Mouse (Mus musculus) liver, embryonic 11.5 days (tissue): ENCODE results near the gene Stk24. TPM values are rescaled to one million over a fixed set of nuclear protein-coding genes. Genes with fewer than 3 reads are reported as not detected.

Experiments used
- ATAC-seq: fragments of 200-750 bp; cut with Nextera tagmentation; replicated peaks from 2 replicates; pipeline ENCODE4 v1.8.0; 2017; ENCODE audit warnings: moderate number of reproducible peaks, mild to moderate bottlenecking, moderate TSS enrichment, moderate library complexity; ENCODE audit not compliant: low FRiP score
- DNase-seq: peaks from one replicate; pipeline ENCODE4 v3.0.0-alpha.2; 2017; ENCODE audit warnings: low spot score
- H3K27ac ChIP-seq: fragments of 300-500 bp; sonication (generic); 2 replicates; pipeline ENCODE4 v1.5.1; 2014; ENCODE audit warnings: mild to moderate bottlenecking, low read depth, low read length, control low read depth
- H3K27me3 ChIP-seq: fragments of 300-500 bp; sonication (generic); replicated peaks from 2 replicates; pipeline ENCODE4 v1.6.1; 2014; ENCODE audit warnings: low read length, mixed read lengths; ENCODE audit not compliant: control insufficient read depth, insufficient read depth
- H3K36me3 ChIP-seq: fragments of 300-500 bp; sonication (generic); 2 replicates; pipeline ENCODE4 v1.6.1; 2014; ENCODE audit warnings: mild to moderate bottlenecking, low read length, moderate library complexity, mixed read lengths; ENCODE audit not compliant: control insufficient read depth, insufficient read depth
- H3K4me1 ChIP-seq: fragments of 300-500 bp; sonication (generic); replicated peaks from 2 replicates; pipeline ENCODE4 v1.6.1; 2014; ENCODE audit warnings: low read length, mixed read lengths; ENCODE audit not compliant: control insufficient read depth, insufficient read depth
- H3K4me2 ChIP-seq: fragments of 300-500 bp; sonication (generic); 2 replicates; pipeline ENCODE4 v1.6.1; 2014; ENCODE audit warnings: mild to moderate bottlenecking, control low read depth, moderate library complexity
- H3K4me3 ChIP-seq: fragments of 300-500 bp; sonication (generic); 2 replicates; pipeline ENCODE4 v1.5.1; 2014; ENCODE audit warnings: low read depth, low read length, control low read depth
- H3K9ac ChIP-seq: fragments of 300-500 bp; sonication (generic); 2 replicates; pipeline ENCODE4 v1.6.1; 2014; ENCODE audit warnings: low read depth, low read length, control low read depth
- H3K9me3 ChIP-seq: fragments of 300-500 bp; sonication (generic); 2 replicates; pipeline ENCODE4 v1.6.1; 2016; ENCODE audit warnings: low read length, inconsistent platforms, mixed read lengths; ENCODE audit not compliant: control insufficient read depth
- WGBS: fragments of 180-500 bp; shearing (Covaris S2); extraction: QIAGEN DNeasy Blood & Tissue Kit; methylation state at CpG from one replicate; pipeline ENCODE4 v1.1.7; 2014; 5-methylcytosine and 5-hydroxymethylcytosine counted together
- polyA plus RNA-seq: library from polyadenylated mRNA; unstranded; fragments of >200 nt; fragmentation: Nextera tagmentation; extraction: Ambion mirVana; gene quantifications from 2 replicates; pipeline ENCODE4 v1.2.1, GENCODE M21; 2014

Stk24 gene
- polyA plus RNA-seq, result 51.3 and 58.2 TPM in 2 replicates

DNA sequence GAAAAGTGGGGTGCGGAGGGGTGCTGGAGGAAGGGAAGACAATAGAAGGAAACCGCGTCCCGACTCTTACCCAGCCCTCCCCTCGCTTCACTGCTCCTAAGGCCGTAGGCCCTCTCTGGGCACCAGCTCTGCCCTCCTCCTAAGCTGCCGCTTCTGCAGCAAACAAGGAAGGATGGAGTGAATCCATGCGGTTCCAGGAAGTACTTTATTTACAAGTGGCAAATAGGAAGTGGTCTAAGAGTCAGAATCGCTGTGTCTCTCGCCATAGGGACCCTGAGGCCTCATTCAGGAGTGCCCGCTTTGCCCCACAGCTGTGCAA, at the start of gene Stk24:
Stk24 (minus strand) TSS at position 185 of the 319 bp plus-strand sequence.
- DNase-seq (no peak), ATAC-seq (no peak)
- H3K4me3 ChIP-seq, result peak within 1 kb of the TSS; percentile 98
- 8% methylated on average over 11 of the region's 11 CpGs for WGBS
- H3K9me3 ChIP-seq, result no peaks in the 10 kb centered on the region
- peak within 1 kb of the TSS; percentile 98 for H3K9ac ChIP-seq
- H3K4me2 ChIP-seq, result peak within 1 kb of the TSS; percentile 71
- H3K4me1 ChIP-seq, result peaks cover 26% of the 10 kb centered on the region
- peaks cover 5% of the 10 kb centered on the region; the same call in 1 of the 2 replicates for H3K36me3 ChIP-seq
- no peaks in the 10 kb centered on the region for H3K27me3 ChIP-seq
- peak within 1 kb of the TSS; percentile 85 for H3K27ac ChIP-seq

DNA sequence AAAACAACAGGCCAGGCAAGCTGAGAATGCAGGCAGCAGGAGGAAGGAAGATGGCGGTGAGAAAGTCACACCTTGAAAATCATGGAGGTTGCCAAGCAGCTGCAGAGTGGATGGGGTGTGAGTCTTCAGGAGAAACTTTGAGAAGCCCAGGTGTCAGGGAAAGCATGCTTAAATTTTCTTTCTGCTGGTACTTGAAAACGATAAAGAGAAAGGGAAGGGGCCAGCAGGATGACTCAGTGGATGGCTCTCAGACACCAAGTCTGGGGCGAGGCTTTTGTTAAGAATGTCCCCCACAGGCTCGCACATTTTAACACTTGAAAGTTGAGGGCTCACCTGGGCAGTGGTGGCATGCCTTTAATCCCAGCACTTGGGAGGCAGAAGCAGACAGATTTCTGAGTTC, 48.3 kb upstream of the Stk24 start:
- ATAC-seq (no peak), DNase-seq (no peak)
- whole genome bisulfite sequencing, result 80% methylated on average over 4 of the region's 4 CpGs
- Histone ChIP-seq H3K9me3 (0 out of 2 replicates have a peak, but pooled peaks cover 3% of the 10 kb centered on the region), H3K4me1 (peaks cover 15% of the 10 kb centered on the region), H3K4me3 (no peak overlapping the region), H3K36me3 (no peaks in the 10 kb centered on the region), H3K9ac (no peak overlapping the region), H3K27ac (no peak overlapping the region), H3K27me3 (no peaks in the 10 kb centered on the region), H3K4me2 (no peak overlapping the region)

DNA sequence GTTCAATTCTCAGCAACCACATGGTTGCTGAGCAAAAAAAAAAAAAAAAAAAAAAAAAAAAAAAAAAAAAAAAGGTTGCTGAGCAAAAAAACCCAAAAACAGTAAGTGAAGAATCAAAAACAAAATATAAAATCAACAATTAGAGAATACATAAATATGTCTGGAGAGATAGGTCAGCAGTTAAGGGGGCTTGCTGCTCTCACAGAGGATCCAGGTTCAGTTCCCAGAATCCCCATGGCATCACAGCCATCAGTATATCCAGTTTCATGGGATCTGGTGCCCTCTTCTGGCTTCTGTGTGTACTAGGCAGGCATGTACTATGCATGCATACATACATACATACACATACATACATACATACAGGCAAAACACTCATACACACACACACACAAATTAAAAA, 46.9 kb upstream of the Stk24 start:
- ATAC-seq (no peak), DNase-seq (no peak)
- H3K4me3 ChIP-seq, result no peak overlapping the region
- H3K27ac ChIP-seq, result no peak overlapping the region
- H3K27me3 ChIP-seq, result no peaks in the 10 kb centered on the region
- no peaks in the 10 kb centered on the region for H3K36me3 ChIP-seq
- no peak overlapping the region for H3K9ac ChIP-seq
- H3K9me3 ChIP-seq, result 0 out of 2 replicates have a peak, but pooled peaks cover 3% of the 10 kb centered on the region
- H3K4me1 ChIP-seq, result peaks cover 26% of the 10 kb centered on the region
- H3K4me2 ChIP-seq, result no peak overlapping the region

DNA sequence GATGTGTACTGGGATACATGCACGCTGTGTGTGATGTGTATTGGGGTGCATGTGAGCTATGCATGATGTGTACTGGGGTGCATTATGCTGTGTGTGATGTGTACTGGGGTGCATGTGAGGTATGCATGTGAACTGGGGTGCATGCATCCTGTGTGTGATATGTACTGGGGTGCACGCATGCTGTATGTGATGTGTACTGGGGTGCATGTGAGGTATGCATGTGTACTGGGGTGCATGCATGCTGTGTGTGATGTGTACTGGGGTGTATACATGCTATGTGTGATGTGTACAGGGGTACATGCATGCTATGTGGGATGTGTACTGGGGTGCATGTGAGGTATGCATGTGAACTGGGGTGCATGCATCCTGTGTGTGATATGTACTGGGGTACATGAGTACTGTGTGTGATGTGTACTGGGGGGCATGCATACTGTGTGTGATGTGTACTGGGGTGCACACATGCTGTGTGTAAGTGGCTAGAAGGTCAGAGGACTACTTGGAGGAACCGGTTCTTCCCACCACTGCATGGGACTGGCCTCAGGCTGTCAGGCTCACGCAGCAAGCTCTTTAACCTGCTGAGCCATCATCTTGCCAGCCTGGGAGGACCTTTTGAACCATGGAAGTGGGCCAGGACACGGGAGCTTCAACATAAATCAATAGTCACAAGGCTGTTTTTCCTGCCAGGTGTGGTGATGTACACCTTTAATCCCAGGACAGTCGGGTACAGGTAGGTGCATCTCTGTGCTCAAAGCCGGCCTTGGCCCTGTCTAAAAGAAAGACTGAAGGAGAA, 45.4 kb upstream of the Stk24 start:
- Histone ChIP-seq H3K9ac (no peak overlapping the region), H3K27me3 (no peaks in the 10 kb centered on the region), H3K27ac (no peak overlapping the region), H3K9me3 (0 out of 2 replicates have a peak, but pooled peaks cover 3% of the 10 kb centered on the region), H3K4me2 (no peak overlapping the region), H3K4me3 (no peak overlapping the region), H3K36me3 (no peaks in the 10 kb centered on the region), H3K4me1 (peaks cover 26% of the 10 kb centered on the region)
- ATAC-seq, result no peak
- no peak for DNase-seq
- WGBS, result 82% methylated on average over 7 of the region's 7 CpGs

DNA sequence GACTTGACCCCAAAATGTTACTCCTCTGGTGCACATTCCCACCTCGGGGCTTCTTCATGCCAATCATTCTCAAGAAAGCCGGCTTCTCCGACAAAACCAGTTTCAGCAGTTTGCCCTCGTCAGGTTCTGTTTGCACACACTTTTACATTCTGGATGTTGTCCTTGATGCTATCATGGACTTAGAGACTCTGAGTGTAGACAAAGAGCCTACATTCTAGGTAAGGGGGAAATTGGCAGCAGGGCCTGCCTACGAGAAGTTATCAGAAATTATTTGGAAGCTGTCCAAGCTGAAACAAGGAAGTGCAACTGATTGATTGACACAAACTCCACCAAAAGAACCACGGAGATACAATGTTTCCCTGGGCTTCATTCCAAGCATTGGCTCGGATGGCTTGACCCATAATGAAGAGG, 43.5 kb upstream of the Stk24 start:
- 35% methylated on average over 7 of the region's 7 CpGs for WGBS
- H3K9me3 ChIP-seq, result 0 out of 2 replicates have a peak, but pooled peaks cover 3% of the 10 kb centered on the region
- peaks cover 26% of the 10 kb centered on the region for H3K4me1 ChIP-seq
- peak overlapping the region; percentile 85 for H3K27ac ChIP-seq
- H3K36me3 ChIP-seq, result no peaks in the 10 kb centered on the region
- H3K4me3 ChIP-seq, result no peak overlapping the region; the same call in 1 of the 2 replicates
- peak overlapping the region; percentile 59 for H3K4me2 ChIP-seq
- peak overlapping the region; percentile 50 for H3K9ac ChIP-seq
- DNase-seq, result no peak
- no peaks in the 10 kb centered on the region for H3K27me3 ChIP-seq
- no peak for ATAC-seq

DNA sequence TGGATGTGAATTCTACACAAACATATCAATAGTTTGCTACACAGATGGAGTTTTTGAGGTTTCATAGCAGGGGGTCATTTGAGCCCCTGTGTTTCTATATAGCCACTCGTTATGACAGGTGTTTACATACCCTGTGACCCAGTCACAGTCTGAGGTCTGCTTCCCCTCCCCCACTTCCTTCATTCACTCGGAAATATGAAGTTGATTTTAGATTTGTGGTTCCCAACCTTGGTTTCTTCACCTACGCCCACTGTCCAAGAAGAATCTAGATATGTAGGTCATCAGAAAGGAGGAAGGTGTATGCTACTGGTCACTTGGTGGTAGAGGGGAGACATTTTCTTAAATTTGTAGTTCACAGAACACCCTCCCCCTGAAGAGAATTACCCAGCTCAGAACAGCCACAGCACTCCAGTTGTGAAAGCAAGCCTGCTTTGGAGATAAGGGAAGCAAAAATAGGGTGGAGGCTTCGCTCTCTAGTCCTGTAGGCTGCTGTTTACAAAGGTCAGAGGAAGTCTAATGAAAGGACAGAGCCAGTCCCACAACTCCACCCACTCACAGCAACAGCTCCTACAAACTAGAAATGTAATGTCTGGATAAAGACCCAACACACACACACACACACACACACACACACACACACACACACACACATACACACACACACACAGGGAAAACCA, 43.0 kb upstream of the Stk24 start:
- peak overlapping the region; percentile 23; the same call in 1 of the 2 replicates for H3K4me3 ChIP-seq

DNA sequence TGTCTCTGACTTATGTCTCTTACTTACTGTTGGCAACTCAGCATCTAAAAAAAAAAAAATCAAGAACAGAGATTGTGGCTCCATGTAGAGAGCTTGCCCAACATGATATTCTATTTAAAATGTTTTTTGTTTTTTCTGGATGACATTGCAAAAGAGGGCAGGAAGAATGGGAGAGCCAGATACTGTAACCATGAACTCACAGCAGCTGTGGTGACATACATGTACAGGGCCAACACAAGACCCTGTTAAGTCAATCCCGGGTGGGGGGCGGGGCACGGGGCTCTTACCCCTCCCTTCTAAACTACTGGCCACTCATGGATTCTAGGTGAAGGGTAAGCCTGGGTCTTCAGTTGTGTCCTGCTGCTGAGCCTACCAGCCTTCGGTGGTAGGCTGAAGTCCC, 42.2 kb upstream of the Stk24 start:
- WGBS, result 75% methylated on average over 4 of the region's 4 CpGs
- Histone ChIP-seq H3K9ac (no peak overlapping the region), H3K9me3 (no peaks in the 10 kb centered on the region), H3K4me1 (peaks cover 26% of the 10 kb centered on the region), H3K27me3 (no peaks in the 10 kb centered on the region), H3K4me2 (peak overlapping the region; percentile 59; the same call in 1 of the 2 replicates), H3K4me3 (no peak overlapping the region), H3K27ac (peak overlapping the region; percentile 85; the same call in 1 of the 2 replicates), H3K36me3 (no peaks in the 10 kb centered on the region)
- DNase-seq (no peak), ATAC-seq (0 out of 2 replicates have a peak, but pooled peaks have one; percentile 18)

More for the DNA sequence above, 43.0 kb upstream of the Stk24 start:
- Histone ChIP-seq H3K27ac (peak overlapping the region; percentile 85), H3K27me3 (no peaks in the 10 kb centered on the region), H3K9me3 (no peaks in the 10 kb centered on the region), H3K36me3 (no peaks in the 10 kb centered on the region), H3K4me2 (peak overlapping the region; percentile 59), H3K4me1 (peaks cover 26% of the 10 kb centered on the region), H3K9ac (peak overlapping the region; percentile 50)
- peak; percentile 97 for ATAC-seq
- 18% methylated on average over 4 of the region's 4 CpGs for WGBS
- DNase-seq, result no peak

DNA sequence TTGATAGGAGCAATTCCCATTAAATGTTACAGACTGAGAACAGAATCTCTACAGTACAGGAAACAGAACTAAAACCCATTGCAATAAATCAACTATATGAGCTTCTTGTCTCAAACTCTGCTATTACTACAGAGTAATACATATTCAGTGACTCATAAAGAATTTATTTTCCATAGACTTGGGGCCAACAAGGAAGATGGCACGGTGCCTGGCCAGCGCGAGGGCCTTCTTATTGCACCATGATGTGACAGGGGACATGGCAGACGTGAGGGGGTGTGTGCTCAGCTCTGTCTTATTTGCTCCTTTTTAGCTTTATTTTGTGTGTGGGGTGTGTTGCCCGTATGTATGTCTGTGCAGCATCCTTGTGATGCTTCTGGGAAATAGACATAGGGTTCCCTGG, 37.8 kb upstream of the Stk24 start:
- H3K4me1 ChIP-seq, result peaks cover 6% of the 10 kb centered on the region
- H3K9me3 ChIP-seq, result no peaks in the 10 kb centered on the region
- H3K36me3 ChIP-seq, result no peaks in the 10 kb centered on the region
- H3K9ac ChIP-seq, result no peak overlapping the region
- H3K27ac ChIP-seq, result no peak overlapping the region
- no peak for ATAC-seq
- H3K4me3 ChIP-seq, result no peak overlapping the region
- no peaks in the 10 kb centered on the region for H3K27me3 ChIP-seq
- H3K4me2 ChIP-seq, result no peak overlapping the region
- no peak for DNase-seq
- WGBS, result 87% methylated on average over 5 of the region's 5 CpGs
